Mouse (Mus musculus): ENCODE measurements around the gene Tia1.

Tia1 gene

GRCm38 (mm10) chr6:86385362-86386104, 18.5 kb upstream of the Tia1 start:
- no peak for DNase-seq (ENCODE audit: low read depth, low spot score)

DNA sequence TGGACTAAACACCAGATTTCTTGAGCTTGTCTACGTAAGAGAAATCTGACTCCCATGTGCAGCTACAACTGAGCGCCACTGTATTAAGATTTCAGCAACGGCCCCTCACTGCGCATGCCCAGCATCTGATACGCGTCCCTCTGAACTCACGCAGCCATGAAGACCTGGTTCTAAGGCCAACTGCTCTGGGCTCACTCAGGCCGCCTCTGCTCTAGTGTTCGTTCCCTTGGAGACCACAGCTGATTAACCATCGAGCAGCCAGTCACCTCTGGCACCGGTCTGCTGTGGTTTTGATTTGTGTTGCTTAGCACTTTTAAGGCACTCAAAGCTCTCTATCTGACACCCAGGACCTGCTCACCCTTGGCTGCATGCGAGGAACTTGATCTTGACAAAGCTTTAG, 16.7 kb upstream of the Tia1 start:
- DNase-seq (ENCODE audit: low read depth, low spot score): no peak

DNA sequence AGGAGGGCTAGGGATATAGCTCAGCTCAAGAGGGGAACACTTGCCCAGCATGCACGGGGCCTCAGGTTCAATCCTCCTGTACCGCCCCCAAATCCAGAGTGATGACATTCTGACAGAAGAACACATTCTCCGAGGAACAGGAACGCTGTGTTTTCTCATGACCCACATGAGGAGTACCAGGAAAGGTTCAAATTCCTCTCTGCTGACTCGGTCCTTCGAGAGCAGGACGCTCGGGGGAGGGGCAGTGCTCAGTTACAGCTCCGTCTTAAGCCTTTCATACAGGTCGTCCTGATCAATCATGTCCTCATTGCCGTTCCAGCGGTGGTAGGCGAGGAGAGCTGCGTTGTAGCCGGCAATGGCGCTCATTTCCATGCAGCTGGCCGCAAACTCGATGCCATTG, 15.6 kb upstream of the Tia1 start:
- no peak for DNase-seq (ENCODE audit: low read depth, low spot score)

DNA sequence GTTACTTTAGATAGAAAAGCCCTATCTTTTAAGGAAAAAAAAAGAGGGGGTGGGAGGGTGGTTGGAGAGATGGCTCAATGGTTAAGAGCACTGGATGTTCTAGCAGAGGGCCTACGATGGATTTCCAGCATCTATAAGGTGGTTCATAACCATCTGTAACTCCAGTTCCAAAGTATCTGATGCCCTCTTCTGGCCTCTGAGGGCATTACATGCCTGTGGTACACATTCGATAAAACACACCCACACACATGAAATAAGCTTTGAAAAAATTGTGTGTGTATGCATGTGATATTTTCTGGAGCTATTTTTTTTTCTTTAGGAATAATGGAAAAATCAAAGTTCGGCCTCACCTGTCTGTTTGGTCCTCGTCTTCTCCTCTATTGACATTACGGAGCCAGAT, 12.7 kb upstream of the Tia1 start:
- DNase-seq (ENCODE audit: low read depth, low spot score): no peak

DNA sequence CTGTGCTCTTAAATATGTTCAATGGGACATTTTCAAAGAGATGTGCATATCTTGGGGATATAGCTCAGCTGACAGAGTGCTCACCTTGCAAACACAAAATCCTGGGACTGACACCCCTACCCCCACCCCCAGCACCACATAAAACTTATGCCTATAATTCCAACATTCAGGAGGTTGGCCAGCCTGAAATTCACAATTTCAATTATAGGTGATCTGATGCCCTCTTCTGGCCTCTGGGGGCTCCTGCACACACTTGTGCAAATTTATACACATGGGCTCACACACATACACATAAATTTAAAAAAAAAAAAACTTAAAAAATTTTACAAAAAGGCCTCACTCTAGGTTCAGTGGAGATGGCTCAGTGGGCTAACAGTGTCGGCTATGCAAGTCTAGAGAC, 10.8 kb upstream of the Tia1 start:
- no peak for DNase-seq (ENCODE audit: low read depth, low spot score)

- no peak for DNase-seq (ENCODE audit: low read depth, low spot score)
Observed at GRCm38 (mm10) chr6:86394078-86394720, 9.8 kb upstream of the Tia1 start.

GRCm38 (mm10) chr6:86395021-86395420, 9.0 kb upstream of the Tia1 start:
- no peak for DNase-seq (ENCODE audit: low read depth, low spot score)

- no peak for DNase-seq (ENCODE audit: low read depth, low spot score)
Observed at GRCm38 (mm10) chr6:86395969-86396368, 8.1 kb upstream of the Tia1 start.

DNA sequence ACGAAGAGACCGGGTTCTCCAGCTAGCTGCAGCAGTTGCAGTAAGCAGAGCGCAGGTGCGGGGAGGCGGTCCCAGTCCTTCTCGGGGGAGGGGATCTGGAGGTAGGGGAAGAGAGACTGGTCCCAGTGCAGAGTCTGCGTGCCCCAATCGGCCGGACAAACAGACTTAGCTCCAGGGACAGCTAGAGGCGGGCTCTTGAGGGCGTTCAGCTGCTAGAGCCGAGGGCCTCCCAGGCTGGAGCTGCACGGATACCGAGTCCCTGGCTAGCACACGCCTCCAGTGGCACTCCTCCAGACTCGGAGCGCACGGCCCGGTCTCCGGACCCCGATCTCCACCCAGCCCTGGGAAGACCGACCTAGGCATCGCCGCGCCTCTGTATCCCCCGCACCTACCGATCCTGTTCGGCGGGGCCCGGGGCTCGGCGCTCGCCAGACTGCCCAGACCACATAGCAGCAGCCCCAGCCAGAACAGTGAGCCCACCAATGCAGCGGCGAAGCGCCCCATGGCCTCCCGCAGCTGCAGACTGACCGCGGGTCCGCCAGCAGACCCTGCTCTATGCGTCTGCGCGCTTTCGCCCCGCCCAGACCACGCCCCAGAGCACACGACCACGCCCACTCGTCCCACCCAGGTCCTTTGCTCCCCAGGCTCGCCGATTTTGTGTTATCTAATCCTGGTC, 7.3 kb upstream of the Tia1 start, which contains the start of gene Pcyox1:
Gene Pcyox1 (minus strand): TSS at position 574 of the 676 bp plus-strand sequence.
- DNase-seq (ENCODE audit: low read depth, low spot score): peak; percentile 80

- DNase-seq (ENCODE audit: low read depth, low spot score): no peak
Observed at GRCm38 (mm10) chr6:86397257-86397980, 6.6 kb upstream of the Tia1 start.

DNA sequence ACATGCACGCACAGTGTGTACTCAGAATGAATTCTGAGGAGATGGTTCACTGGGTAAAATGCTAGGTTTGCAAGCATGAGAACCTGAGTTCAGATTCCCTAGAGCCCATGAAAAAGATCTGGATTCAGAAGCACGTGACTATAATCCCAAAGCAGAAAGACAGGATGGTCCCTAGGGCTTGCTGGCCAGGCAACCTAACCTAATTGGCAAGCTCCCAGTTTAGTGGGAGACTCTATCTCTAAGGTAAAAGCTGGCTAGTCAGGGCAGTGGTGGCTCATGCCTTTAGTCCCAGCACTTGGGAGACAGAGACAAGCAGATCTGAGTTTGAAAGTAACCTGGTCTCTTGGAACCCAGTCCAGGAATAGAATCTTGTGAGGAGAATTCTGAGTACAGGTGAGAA, 5.0 kb upstream of the Tia1 start:
- DNase-seq (ENCODE audit: low read depth, low spot score): no peak

GRCm38 (mm10) chr6:86399995-86400394, 4.0 kb upstream of the Tia1 start:
- no peak for DNase-seq (ENCODE audit: low read depth, low spot score)

DNA sequence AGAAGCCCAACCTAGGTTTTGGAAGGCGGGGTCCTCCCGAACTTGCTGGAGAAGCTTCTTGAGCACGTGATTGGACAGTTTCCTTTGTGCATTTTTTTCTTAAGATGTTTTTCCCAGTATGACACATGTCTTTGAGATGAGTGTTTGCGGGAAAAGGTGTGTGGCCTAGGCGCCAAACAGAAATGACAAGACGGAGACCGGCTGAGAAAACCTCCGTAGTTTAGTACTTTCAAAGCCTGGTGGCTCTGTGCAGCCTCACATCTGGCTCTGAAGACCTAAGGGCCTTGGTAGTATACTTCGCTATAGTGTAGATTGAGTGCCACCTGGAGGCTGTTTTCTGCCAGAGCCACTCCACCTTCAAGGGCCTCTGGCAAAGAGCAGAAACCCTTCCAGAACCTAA, 3.0 kb upstream of the Tia1 start:
- DNase-seq (ENCODE audit: low read depth, low spot score): peak; percentile 82

- peak; percentile 20 for DNase-seq (ENCODE audit: low read depth, low spot score)
Observed at GRCm38 (mm10) chr6:86402681-86403607, 1.1 kb upstream of the Tia1 start.

DNA sequence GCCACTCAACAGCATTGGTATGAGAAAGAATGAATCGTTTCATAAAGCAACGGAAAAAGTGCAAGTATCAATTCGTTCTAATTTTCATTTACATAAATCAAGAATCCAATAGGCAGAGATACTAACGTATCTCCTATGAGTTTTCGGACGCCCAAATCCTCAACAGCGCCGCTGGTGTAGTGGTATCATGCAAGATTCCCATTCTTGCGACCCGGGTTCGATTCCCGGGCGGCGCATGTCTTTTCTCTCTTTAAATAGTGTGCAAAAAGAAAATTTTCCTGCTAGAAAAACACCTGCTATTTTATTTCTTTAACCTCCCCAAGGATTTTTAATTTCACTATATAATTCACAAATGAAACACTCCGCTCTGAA, 305 bp upstream of the Tia1 start:
- peak; percentile 87 for DNase-seq (ENCODE audit: low read depth, low spot score)

DNA sequence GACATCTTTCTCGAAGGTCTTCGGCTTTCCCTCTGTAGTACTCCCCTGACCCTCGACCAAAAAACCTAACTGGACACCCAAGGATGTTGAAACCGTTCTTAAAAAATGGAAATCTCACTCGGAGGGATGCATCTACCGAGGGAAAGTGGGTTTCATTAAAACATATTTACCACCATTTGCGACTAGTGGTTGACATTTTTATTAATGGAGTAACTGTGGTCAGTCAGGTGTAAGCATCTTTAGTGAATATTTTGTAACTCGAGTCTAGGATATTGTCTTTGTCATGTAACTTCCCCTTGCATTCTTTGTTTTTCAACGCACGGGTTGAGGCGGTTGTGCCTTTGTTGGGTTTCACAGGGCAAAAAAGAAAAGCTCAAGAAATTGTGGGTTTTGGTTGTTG, 977 bp downstream of the Tia1 start:
- peak; percentile 23 for DNase-seq (ENCODE audit: low read depth, low spot score)

- DNase-seq (ENCODE audit: low read depth, low spot score): no peak
Observed at GRCm38 (mm10) chr6:86406306-86406705, 2.3 kb downstream of the Tia1 start.

DNA sequence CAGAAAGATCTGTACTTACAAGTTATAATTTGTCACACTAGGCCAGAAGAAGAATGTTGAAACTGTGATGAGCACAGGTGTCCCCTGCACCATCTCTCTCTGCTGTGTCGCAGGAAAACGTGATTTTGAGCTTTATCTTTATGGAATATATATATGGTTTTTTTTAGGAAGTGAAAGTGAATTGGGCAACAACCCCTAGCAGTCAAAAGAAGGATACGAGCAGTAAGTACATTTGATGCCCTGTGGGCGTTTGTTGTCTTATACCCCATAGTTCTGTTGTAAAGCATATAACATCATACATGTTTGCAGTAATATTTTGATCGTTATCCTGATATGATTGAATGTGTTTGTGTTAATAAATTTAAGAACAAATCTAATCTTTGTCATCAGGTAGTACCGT, 14.7 kb downstream of the Tia1 start:
- DNase-seq (ENCODE audit: low read depth, low spot score): no peak

- DNase-seq (ENCODE audit: low read depth, low spot score): no peak
Observed at GRCm38 (mm10) chr6:86419239-86419638, 15.2 kb downstream of the Tia1 start.

- DNase-seq (ENCODE audit: low read depth, low spot score): peak; percentile 35
Observed at GRCm38 (mm10) chr6:86420491-86420890, 16.5 kb downstream of the Tia1 start.

DNA sequence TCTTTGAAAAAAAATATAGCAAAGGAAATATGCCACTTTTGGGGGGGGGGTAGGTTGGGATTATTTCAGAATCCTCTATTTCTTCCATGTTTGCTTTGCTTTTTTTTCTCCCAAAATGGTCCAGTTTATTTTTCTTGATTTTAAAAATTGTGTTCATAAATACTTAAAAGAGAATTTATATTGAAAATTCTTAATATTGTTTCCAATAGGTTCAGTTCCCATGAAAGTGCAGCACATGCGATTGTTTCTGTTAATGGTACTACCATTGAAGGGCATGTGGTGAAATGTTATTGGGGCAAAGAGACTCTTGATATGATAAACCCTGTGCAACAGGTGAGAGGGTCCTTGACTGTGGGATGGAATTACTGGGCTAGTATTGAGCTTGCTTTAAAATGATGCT, 22.3 kb downstream of the Tia1 start, which contains the start of gene Gm44790:
Gene Gm44790 (plus strand): TSS at position 301 of the 400 bp plus-strand sequence.
- no peak for DNase-seq (ENCODE audit: low read depth, low spot score)

Data from forelimb bud, embryonic 11.5 days (tissue).